Mouse (Mus musculus) heart, postnatal 25 days (tissue): ENCODE measurements at regions not wholly inside any gene's neighbourhood (a gene's known extent, or its start where the extent isn't known, plus 50 kb on each side); places are given as distances from the start of the nearest gene placed in this dataset.
"Not testable (repeated sequence)": the region's sequence is repeated elsewhere in the genome, so short reads cannot be mapped to it uniquely, and the experiment has no call there.

ENCODE experiments used
- DNase-seq: peaks from one replicate; pipeline ENCODE4 v3.0.0; 2022; ENCODE audit warnings: low spot score
- intact Hi-C: fragments of 180-260 bp; cut with DNase I; formaldehyde crosslinking; loops from one replicate; pipeline ENCODE4 v1.15.1; 2025

DNA sequence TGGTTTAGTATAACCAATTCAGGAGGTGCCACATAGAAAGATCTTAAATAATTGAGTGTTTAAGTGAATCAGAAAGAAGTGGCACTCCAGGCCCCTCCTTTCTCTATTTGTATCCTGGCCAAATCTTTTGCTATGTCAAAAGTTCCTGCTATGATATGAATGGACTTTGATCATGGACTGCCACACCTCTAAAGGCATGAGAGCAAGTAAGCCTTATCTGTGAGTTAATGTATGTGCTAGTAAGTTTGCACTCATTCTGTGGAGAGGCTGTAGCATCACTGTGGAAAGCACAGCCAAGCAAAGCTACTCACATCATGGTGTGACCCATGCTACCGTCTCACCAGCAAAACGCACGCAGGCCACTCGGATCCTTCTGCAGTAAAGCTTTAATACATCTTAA is 140.2 kb downstream of the Jrkl start:
- intact Hi-C loops: no loop called here

DNA sequence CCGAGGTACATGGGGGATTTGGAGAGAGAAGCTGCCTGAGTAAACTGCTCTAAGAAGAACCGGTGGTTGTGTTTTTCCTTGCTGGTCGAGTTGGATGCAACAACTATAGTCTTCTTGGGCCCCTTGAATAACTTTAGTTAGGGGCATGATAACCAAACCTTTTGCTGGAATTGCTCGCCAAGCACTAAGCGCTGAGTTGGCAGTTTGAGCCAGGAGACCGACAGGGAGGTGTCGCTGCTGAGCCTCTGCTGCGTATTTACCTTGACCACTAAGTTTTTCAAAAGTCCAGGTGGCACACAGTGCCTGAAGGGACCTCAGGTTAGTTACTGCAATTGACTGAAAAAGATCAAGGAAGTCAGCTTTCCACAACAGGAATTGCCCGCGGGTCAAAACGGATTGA is 162.0 kb downstream of the Jrkl start:
- DNase-seq: no peak
- intact Hi-C loops: no loop called here

More for the DNA sequence above, 140.2 kb downstream of the Jrkl start:
- no peak for DNase-seq

DNA sequence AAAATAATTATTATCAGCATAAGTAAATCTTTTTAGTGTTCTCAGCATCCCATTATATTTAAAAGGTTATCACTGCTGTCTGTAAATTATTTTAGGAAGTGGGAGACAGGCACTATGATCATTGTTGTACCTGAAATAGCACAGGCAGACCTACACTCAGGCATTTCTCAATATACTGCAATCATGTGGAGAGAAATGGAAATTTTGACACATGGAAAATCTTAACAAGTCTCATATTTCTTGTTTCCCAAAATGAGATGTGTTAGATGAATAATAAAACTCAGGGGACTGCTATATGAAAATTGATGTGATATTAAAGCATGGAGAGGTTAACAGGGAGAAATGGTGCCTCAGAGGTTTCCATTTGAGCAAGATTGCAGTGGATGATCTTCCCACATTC is 196.6 kb downstream of the Jrkl start:
- no peak for DNase-seq
- intact Hi-C loops: no loop called here

DNA sequence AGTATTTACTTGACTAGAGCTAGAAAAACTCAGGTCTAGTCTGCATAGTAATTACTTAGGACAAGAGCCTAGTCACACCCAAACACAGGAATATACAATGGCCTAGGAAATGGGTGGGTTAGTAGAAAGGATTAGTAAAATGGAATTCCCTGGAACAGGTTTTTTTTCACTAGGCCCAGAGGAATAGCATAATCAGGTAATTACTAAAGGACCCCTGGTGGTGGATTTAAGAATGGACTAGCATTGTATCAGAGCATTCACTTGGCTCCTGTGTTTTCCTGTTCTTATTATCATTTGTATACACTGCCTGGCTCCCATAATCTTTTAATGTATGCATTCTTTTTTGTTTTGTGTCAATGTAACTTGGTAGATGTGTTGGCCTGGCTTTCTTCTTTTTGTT is 226.6 kb downstream of the Jrkl start:
- intact Hi-C loops: no loop called here

DNA sequence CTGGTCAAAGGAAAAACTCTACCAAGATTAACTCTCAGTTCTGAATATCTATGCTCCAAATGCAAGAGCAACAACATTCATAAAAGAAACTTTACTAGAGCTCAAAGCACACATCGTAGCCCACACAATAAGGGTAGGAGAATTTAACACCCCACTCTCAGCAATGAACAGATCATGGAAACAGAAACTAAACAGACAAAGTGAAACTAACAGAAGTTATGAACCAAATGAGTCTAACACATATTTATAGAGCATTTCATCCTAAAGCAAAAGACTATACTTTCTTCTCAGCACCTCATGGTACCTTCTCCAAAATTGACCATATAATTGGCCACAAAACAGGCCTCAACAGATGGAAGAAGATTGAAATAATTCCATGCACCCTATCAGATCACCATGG is 262.4 kb downstream of the Jrkl start:
- intact Hi-C loops, DNase-seq: not testable (repeated sequence)

More for the DNA sequence above, 226.6 kb downstream of the Jrkl start:
- no peak for DNase-seq

DNA sequence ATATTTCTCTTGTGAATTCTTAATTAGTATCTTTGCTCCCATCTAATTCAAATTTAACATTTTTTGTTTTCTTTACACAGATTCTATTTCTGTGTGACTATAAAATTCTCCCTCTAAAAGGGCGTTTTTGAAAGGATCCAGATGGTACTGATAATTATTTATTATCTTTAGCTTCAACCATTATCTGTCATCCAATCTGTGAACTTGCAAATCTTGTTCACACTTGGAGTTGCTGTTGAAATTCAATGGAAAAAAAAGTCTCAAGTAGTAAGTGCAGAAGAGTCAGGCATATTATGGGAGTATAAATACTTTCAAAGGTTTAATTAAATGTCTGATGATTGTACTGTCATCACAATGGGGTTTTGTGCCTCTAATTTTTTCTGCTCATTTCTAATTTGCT is 272.6 kb downstream of the Jrkl start:
- intact Hi-C loops: no loop called here
- DNase-seq: no peak

DNA sequence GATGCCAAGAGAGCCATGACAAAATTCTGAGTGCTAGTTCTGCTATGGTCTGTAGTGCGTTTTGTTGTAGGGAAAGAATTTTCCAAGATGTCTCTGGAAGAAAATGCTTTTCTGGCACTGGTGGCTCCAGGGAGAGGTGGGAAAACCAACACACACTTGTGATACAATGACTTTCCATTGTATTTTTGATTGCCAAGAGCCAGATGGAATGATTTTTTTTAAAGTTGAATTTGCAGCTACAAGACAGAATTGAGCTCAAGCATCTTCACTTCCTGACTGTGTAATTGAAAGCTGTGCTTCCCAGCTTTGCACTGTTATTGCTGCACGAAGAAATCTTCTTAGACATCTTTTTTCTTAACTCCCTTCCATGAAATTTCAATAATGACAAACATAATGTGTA is 285.3 kb downstream of the Jrkl start:
- no peak for DNase-seq
- intact Hi-C loops: no loop called here

DNA sequence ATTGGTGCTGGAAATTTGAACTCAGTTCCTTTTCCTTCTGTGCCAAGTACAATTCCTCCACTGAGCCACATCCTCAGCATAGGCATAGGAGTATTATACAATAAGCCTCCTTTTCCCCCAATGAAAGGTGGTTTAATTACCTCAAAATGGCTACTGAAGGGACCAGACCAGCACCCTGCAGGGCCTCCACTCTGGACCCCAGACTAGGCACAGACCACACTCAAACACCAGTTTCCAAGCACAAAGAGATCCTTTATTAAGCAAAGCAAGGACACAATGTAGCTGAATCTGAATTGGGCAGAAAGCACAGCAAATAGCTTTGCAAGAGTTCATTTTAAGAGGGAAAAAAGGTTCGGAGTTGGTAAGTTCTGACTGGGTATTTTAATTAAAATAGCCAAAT is 299.5 kb downstream of the Jrkl start:
- intact Hi-C loops: no loop called here
- DNase-seq: no peak

DNA sequence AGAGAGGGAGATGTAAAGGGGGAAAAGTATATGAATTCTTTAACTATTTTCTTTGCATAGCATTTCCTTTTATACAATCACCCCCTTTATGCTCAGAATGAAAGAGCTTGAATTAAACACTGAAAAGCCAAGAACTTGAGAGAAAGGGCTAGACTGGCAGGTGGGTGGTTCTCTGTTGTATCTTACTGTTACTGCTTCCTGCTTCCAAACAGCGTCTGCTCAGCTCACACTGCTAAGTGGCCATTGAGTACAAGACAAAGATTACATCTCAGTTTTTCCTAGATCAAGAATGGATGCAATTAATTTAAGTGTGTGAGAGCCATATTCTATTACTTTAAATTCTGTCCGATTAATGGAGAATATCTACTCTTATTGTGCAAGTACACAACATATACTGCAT is 300.2 kb downstream of the Jrkl start:
- DNase-seq: no peak
- intact Hi-C loops: no loop called here

DNA sequence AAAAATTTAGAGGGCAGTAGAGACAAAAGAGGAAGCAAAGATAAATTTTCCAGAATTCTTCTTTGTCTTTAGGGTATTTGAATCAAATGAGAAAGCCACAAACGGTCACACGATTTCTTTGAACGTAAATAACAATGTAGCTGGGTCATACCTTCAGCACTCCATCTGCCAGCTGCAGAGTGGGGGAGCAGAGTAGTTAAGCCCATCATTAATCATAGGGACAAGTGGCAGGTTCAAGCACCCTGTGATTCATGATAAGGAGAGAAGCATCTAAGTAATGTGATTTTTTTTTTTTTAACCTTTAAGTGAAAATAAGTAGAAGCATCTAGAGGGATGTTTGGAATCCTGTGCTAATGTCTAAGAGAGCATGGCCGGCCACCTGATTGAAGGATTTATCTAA is 300.6 kb downstream of the Jrkl start:
- DNase-seq: no peak
- intact Hi-C loops: no loop called here

DNA sequence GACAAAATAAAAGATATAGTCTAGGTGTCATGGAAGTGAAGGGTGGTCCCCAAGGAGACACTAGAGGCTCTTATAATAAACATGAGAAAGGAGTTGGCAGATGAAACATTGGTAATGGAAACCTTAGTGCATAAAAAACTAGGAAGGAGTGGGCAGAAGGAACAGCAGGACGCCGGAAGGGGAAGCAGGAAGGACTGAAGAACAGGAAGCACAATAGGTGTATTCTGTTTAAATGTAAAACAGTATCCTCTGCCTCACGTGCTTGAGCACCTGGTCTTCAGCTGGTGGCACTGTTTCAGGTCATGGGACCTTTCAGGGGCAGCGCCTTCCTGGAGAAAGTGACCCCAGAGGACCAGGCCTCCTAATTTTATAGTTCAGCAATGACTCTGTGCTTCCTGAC is 310.6 kb downstream of the Jrkl start:
- no peak for DNase-seq
- intact Hi-C loops: no loop called here

DNA sequence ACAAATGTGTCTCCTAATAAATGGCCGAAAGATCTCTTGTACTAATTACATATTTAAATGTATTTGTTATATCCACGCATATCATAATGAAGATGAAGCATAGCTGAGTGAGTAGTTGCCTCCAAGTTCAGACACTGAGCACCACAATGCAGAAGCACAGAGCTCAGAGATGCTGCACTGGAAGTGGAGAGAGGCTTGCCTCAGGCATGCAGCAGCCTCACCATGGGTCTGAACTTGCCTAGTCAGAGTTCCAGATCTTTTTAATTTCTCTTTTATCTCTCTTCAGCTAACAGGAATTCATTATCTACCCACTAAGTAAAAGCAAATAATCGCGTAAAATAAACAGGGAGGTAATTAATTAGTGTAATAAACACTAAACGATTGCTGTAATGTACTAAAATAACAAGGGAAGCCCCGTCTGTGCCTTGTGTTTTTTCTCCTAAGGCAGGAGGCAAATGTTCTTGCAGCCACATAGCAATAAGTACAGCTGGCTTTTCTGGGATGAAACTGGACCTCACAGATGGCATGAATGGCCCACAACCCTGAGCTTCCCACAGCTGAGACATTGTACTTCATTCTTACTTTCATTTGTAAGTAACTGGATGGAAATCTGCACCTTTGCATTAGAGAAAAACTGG is 320.0 kb downstream of the Jrkl start:
- DNase-seq: no peak
- intact Hi-C loops: no loop called here

DNA sequence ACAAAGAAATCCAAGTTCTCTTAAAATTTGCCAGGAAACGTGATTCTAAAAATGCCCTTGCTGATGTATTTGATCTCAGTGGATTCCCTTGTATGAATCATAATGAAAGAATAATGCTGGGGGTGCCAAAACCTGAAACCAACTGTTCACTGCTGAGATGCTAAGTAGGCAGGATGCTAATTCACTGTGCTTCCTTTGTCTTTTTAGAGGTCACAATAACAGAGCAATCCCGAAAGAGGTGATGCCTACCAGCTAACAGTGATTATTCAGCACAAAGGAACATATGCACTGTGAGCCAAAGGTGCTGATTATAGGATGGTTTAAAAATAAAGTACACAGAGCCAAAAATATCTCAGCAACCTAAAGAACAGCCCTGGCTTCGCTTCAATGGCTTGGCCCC is 344.9 kb downstream of the Jrkl start:
- no peak for DNase-seq

DNA sequence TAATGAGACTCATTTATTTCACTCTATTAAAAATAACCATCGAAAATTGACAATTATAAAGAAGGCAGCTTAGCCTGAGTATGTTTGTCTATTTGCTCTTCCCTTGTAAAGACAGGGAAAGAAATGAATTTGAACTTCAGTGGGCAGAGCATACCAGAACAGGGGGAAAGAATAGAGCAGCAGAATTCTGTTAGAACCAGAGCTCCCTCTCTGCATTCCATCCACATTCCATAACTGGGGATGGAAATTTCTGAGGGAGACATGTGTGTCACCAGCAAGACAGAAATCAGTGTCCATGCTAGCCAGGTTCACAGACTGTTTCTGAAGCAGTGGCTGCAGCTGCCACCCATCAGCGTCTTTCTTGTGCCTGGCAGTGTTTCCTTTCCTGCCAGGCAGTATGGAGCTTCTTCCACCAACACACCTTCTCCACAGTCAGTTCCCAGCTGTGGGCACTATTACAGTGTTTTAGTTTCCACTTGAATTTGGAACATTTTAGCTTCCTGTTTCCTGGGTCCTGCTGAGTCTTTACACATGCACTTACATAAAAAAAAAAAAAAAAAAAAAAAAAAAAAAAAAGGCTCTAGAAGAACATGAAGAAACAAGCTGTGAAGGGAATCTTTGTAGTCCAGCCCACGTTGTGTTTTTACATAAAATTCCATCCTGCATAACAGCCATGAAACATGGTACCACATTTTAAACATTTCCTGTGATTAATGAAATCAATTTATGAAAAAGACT is 365.7 kb downstream of the Jrkl start:
- DNase-seq: no peak
- intact Hi-C loops: no loop called here

More for the DNA sequence above, 344.9 kb downstream of the Jrkl start:
- intact Hi-C loops: no loop called here

DNA sequence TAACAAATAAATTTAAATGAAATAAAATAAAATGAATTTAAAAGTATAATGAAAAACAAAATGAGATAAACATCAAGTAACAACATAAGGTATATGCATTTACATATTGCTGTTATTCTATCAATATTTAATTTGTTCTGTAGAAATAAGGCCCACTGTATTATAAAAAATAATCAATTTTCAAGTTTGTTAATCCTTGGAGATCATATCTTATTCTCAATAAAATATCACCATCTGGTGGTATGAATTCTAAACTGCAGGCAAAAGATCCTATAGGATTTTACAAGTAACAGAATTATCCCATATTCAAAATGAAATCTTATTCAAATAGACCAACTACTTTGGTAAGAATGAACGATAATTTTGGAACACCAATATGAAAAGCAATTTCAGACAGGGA is 369.1 kb downstream of the Jrkl start:
- intact Hi-C loops: no loop called here
- DNase-seq: no peak

DNA sequence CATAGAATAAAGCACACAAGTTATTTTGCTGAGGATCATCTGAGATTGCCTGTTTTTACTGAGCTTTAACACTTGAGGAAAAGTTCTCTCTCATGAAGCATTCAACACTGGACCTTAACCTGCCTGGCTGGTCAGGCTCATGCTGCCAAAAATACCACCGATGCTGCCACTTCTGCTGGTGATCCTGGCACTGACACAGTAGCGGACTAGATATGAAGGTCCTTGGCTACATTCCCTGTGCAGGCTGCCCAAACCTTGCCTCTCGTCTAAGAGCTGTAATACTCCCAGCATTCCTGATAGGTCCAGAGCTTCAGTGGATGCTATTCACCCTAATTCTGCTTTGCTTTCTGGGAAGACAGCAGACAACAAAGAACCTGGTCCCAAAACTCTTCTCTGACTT is 374.7 kb downstream of the Jrkl start:
- intact Hi-C loops: no loop called here
- peak; percentile 1 for DNase-seq
